Mouse (Mus musculus): Measurements from ENCODE around the gene Gcc2.

GRCm38 (mm10) chr10:58255954-58256353, 657 bp downstream of the Gcc2 start:
- TF ChIP-seq TBP (conservative IDR thresholded peaks at IDR 0.05; ENCODE audit: low read depth, low read length): no peak
- no peak for TF ChIP-seq JUN (IDR thresholded peaks at IDR 0.05; ENCODE audit: insufficient read depth, low read depth, low read length)
- no peak for TF ChIP-seq CTCF (conservative IDR thresholded peaks at IDR 0.05 in 1 of 2, IDR thresholded peaks at IDR 0.05 in 1 of 2; ENCODE audit: low read depth in 2 of 2, low read length in 2 of 2)
- TF ChIP-seq RAD21 (IDR thresholded peaks at IDR 0.05; ENCODE audit: low read depth, low read length): no peak
- no peak for TF ChIP-seq MAFK (IDR thresholded peaks at IDR 0.05; ENCODE audit: insufficient replicate concordance, low read length)
- no peak for TF ChIP-seq NRF1 (IDR thresholded peaks at IDR 0.05; ENCODE audit: low read depth, low read length)
- TF ChIP-seq EP300 (IDR thresholded peaks at IDR 0.05; ENCODE audit: low read length): no peak
- TF ChIP-seq IRF4 (IDR thresholded peaks at IDR 0.05; ENCODE audit: low read depth, low read length): no peak
- no peak for TF ChIP-seq POLR2A (IDR thresholded peaks at IDR 0.05; ENCODE audit: low read depth, low read length)
- TF ChIP-seq MAX (IDR thresholded peaks at IDR 0.05; ENCODE audit: low read length): no peak
- no peak for TF ChIP-seq ZC3H11A (IDR thresholded peaks at IDR 0.05; ENCODE audit: low read depth, low read length)
- TF ChIP-seq POLR2AphosphoS2 (IDR thresholded peaks at IDR 0.05; ENCODE audit: low read depth, low read length): no peak
- no peak for TF ChIP-seq SMC3 (IDR thresholded peaks at IDR 0.05; ENCODE audit: low read depth, low read length)
- no peak for TF ChIP-seq E2F4 (IDR thresholded peaks at IDR 0.05; ENCODE audit: insufficient replicate concordance, low read depth, low read length)
